Mouse (Mus musculus): ENCODE measurements around the gene Defb22.

Defb22 gene

GRCm38 (mm10) chr2:152442322-152442721 lies 47.6 kb downstream of the Defb22 start:
- no peak for DNase-seq (ENCODE audit: inconsistent age in 2 of 2, low spot score in 1 of 2)

- DNase-seq (ENCODE audit: inconsistent age in 2 of 2, low spot score in 1 of 2): no peak
These were observed 50.1 kb downstream of the Defb22 start for GRCm38 (mm10) chr2:152439833-152440232.

DNA sequence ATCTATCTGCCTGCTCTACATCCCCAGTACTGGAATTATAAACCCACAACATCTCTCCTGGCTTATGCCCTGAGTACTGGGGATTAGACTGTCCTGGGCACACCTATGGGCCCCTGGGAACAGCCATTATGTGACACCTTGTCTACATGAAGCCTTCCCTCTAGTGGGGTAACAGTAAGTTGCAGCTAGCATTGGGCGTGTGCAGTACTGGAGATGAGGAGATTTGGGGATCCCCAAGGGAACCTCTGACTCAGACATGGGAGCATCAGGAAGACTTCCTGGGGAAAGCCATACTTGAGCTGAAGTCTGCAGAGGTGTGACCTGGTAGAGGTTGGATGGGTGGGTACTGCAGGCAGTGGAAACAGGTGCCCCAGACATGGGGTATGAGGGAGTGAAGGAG lies 51.0 kb downstream of the Defb22 start:
- DNase-seq (ENCODE audit: inconsistent age in 2 of 2, low spot score in 1 of 2): no peak

DNA sequence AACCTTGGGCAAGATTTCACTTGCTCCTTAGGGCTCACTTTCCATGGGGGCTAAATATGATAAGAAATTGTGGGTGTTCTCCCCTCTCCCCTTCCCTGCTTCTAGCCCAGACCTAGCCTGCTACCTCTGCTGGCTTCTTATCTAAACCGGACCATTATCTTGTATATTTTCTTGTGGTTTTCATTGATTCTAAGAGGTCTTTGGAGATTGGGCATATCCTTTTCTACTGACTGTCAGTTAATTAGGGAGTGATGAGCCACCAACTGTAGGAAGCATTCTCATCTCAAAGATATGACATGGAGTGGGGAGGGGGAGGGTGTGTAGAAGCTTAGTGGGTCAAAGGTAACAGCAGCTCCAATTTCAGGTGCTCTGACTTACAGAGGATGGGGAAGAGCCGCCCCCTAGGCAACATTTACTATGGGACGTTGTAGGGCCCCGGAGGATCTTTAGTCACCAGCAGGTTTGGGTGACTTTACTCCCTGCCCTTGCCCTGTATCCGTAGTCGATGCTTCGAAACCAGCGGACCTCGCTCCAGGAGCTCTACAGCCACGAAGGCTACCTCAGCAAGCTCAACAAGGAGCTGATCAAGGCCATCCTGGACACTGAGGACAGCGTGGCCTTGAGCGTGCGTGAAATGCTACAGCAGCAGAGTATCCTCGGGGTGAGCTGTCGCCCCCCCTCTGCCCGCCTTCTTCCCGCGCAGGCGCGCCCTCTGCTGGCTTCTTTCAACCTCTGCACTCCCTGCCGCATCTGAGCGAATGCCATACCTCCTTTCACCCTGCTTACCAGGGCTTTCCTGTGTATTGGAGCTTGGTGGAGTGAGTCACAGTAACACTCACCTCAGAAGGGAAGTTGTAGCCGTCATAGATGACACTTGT lies 52.7 kb downstream of the Defb22 start:
- DNase-seq (ENCODE audit: inconsistent age in 2 of 2, low spot score in 1 of 2): peak; percentile 91 to 96

DNA sequence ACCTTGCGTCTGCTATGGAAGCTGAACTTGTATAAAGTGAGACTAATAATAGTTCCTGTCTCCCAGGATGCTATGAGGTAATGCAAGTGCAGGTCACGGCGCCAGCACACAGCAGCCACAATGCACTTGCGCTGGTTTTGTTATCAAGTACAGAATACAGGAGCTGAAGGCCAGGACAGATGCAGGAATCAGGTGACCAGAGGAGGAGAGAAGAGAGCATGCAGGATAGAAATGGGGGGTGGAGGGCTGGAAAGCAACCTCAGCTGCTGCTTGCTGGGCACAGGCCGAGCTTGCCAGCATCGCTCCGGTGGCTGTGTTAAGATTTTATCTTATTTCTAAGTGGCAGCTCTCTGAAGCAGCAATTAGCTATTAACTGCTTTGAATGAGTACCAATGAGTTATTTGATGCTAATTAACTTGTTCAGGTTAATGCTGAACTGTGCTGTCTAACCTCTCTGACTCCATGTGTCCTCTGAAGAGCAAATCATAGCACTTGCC lies 53.5 kb downstream of the Defb22 start:
- DNase-seq (ENCODE audit: inconsistent age in 2 of 2, low spot score in 1 of 2): peak in 1 of 2 experiments; percentile 48

Data from adrenal gland, adult (tissue).